Mouse (Mus musculus) adrenal gland, postnatal 36 days (tissue): ENCODE measurements around the gene Ftsj1. TPM values are rescaled to one million over a fixed set of nuclear protein-coding genes. Genes with fewer than 3 reads are reported as not detected.

Source experiments
- DNase-seq, 2 experiments: peaks; one replicate each; pipeline ENCODE4 v3.0.0; 2021; ENCODE audit warnings: mixed read lengths in 1 of 2
- total RNA-seq, 2 experiments: library from RNA; stranded (reverse); gene quantifications; 2 replicates each; pipeline ENCODE4 v1.2.3; 2021

Ftsj1 gene
- total RNA-seq, 2 experiments from 2014 or later, result 20.6 to 28.8 TPM

DNA sequence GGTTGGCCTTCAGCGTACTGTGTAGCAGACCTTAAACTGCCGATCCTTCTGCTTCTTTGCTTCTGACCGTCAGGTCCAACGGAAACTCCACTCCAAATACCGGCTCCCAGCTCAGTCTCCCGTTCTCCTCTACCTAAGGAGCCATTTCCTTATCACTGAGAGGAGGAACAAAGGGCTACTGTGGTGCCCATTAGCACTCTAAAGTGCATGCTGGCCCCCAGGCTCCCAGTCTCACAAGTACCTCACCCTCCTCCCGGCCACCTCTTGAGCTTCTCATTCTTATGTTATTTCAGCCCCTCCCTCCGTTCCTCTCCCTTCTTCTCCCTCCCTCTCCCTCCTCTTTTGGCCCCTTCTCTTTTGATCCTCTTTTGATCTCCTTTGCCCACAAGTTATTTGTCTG lies 32.6 kb downstream of the Ftsj1 start:
- no peak for DNase-seq

DNA sequence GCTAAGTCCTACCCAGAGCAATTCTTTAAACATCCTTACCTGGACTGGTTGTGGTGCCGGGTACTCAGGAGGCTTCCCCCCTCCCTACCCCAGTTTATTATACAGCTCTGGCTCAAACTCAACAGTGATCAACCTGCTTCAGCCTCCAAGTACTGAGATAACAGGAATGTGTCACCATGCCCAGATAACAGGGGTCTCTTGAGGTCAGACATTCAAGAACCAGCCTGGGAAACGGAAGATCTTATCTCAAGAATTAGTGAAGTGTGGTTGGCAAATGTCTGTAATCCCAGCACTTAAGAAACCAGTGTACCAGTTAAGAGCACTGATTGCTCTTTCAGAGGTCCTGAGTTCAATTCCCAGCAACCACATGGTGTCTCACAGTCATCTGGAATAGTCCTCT lies 34.1 kb downstream of the Ftsj1 start:
- no peak for DNase-seq

DNA sequence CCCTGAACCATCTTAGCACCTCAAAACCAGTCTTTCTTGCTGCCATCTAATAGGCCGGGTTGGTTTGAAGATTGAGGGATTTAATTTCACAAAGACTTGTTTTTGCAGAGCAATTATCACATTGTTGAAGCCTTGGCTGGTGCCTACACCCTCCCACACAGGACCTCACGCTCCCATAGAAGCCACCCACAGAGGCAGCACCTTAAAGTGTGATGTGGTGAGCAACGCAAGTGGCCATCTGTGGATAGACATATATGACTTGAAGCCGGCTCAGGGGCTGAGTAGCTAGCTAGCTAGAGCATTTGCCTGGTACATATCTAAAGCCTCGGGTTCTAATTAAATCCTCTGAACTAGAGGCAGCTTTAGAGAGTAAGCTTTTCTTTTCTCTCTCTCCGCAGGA lies 34.8 kb downstream of the Ftsj1 start:
- DNase-seq, result no peak

DNA sequence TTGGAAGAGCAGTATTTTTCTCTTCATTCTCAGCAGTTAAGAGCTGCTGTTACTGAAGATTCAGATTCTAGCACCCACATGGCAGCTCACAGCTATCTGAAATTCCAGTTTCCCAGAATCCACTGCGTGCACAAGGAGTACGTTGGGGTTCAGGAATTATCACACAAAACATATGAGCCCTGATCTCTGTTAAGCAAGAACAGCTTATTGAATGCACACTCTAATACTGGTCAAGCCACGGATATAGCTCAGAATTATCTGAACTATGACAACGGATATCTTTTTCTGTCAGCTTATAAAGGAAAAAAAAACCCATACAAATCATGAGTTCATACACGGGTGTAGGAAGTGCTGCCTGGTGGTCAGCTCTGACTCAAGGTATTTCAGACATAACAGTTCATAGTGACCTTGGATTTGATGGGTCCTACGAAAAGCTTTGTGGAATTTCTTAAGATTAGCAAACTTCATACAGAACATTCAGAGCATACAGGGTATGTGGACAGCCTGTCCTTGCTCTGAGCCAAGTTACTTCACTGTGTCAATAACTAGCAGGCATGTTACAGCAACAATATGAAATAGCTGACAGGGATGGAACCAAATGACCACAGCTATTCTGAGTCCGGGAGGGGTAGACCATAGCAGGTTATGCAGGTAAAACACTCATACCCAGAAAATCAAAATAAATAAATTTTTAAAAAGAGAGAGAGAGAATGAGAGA lies 40.6 kb downstream of the Ftsj1 start:
- DNase-seq, result no peak

DNA sequence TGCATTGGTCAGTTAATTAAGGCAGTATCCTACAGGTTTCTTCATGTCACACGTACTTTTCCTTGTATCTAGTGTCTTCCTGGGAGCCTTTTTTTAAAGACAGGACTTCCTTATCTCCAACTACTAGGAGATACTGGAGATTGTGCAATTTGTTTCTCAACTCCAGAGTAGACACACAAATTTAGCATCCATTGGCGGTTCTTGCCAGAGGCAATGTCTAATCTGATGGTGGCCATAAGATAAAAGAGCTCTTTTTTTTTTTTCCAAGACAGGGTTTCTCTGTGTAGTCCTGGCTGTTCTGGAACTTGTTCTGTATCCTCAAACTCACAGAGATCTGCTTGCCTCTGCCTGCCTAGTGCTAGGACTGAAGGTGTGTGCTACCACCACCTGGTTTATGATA lies 42.5 kb downstream of the Ftsj1 start:
- no peak for DNase-seq

DNA sequence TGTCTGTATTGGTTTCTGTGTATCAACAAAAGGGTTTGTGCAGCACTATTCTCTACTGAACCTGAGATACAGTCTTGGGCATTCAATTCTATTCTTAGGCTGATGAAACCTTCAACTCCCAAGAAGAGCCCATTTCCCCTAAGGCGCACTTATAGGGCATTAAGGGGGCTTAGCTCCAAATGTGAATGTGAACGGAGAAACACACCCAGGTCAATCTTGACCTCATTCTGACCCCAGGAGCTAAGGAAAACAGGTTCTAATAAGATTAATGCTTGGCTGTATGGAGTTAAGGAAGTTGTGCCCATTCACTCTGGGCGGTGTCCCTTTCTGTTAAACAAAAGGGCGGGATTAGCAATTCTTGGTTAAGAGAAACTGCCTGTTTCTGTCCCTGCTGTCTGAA lies 45.0 kb downstream of the Ftsj1 start:
- DNase-seq, result no peak

DNA sequence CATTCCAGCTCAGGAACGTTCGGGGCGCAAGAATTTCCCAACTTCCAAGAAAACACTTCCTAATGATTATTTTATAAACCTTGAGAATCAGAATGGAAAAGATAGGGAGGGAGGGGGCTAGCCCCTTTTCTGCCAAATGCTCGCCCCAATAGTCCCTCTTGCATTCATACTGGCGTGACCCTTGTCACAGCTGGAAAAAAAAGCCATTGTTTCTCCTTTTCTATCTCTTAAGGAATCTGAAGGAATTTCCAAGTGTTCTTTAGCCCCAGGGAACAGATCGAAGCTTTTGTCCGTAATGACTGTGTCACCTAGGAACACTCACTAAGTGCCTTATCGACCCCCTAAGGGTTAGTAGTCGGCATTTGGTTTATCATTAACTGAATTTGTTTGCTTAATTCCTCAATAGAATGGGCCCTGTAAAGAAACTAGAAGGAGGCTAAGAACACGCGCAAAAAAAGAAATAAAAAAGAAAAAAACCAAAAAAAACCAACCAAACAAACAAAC lies 45.5 kb downstream of the Ftsj1 start:
- DNase-seq, result no peak

DNA sequence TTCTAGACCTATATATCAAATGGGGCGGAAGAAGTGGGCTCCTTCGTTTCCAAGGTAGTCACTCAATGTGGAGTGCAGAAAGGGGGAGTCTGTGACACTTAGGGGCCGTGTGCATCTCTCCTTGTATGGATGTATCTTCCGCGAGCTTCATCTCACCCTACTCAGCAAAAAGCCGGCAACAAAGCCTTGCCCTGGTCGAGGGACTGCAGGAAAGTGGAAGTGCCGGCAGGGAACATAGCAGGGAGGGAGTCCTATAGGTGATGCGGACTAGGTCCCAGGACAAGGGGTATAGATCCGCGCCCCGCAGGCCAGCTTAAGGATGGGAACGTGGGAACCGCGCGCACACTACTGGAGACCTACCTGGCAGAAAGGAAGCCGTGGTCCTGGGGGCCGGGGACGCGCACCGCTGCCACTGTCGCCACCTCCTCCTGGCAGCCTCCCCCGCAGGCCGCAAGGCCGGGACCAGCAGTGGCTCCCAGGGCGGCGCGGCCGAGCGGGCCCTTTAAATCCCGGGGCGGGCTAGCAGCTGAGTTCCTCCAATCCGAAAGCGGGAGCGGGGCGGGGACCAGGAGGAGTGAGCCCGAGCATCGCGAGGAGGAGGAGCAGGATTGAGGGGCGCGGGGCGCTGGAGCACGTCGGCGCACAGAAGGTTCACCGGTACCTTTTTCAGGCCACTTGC lies 46.1 kb downstream of the Ftsj1 start, which contains the start of gene Porcn:
TSS of gene Porcn (minus strand) at position 511 of the 679 bp plus-strand sequence.
- DNase-seq, result peak; percentile 91 to 93

DNA sequence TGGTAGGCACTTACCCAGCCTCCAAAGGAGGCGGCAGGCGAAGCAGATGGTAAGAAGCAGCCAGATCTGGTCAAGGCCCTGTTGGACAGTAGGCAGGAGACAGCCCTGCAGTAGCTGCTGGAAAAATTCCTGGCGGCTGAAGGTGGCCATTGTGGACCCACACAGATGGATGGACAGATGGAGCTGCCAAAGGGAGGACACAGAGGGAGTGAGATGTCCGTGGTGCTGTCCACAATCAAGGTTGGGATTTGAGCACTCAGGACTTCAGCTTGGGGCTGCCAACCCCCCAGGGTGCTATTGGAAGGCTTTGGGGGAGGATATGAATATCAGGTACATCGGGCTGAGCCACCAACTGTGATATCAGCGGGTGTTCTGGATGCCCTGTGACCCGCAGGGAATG lies 46.7 kb downstream of the Ftsj1 start:
- DNase-seq, result no peak

DNA sequence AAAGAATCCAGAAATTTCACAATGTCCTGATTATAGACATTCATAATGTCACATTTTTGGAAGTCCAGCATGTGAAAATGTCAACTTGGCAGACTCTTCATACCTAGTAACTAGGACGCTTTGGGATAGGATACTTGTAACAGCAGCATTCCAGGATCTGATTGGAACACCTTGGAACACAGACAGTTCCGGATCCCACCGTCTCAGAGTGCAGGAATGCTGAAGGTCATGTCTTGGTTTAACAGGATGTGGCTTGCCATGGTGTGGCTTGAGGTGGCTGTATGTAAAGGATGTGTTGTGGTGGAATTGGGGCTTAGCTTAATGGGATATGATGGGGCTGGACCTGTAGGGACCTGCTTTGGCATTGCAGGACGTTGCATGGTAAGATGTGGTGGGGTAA lies 47.1 kb downstream of the Ftsj1 start:
- DNase-seq, result no peak

DNA sequence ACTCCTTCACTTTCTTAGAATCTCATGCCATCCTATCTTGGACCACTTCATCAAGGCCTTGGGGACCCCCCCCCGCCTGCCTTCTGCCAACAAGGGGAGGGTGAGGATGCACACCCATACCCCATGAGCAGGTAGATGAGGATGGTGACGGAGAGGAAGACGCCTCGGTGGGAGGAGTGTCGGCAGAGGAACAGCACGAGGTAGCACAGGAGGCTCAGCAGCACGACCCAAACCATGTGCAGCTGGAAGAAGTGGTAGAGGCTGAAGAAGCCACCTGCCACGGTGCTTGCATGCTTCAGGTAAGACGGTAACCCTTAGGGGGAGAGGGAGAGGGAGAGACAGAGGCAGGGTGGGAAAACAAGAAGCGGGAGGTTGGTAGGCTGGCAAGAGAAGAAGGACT lies 48.1 kb downstream of the Ftsj1 start:
- no peak for DNase-seq

DNA sequence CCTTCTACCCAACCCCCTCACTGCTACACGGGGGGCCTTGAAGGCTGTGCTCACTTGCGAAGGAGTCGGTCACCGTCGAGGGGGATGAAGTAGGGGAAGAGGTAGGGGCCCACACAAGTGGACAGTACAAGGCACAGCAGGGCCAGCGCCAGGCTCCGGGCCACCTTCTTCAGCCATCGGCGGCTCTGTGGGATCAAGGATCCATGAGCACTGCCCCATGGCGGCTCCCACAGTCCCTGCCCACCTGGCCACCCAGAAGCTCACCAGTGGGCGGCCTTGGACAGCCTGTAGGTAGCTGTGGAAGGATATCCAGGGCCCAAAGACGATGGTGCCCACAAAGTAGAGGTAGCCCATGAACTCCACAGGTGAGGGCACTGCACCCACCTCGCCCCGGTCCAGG lies 49.1 kb downstream of the Ftsj1 start:
- no peak for DNase-seq

DNA sequence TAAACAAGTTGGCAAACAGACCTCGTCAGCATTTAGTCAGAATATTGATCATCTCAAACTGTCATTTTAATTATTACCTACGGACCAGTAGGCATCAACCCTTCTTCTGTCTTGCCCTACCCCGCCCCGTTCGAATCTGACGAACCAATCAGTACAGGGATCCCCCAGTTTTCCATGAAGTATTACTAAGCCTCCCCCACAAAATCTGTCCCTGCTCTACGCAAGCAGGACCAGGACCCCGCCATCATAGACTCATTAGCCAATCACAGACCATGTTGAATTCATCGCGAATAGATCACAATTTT lies 58.8 kb downstream of the Ftsj1 start, which contains the start of gene Ebp:
TSS of gene Ebp (minus strand) at position 94 of the 305 bp plus-strand sequence.
- peak; percentile 17 to 19 for DNase-seq

DNA sequence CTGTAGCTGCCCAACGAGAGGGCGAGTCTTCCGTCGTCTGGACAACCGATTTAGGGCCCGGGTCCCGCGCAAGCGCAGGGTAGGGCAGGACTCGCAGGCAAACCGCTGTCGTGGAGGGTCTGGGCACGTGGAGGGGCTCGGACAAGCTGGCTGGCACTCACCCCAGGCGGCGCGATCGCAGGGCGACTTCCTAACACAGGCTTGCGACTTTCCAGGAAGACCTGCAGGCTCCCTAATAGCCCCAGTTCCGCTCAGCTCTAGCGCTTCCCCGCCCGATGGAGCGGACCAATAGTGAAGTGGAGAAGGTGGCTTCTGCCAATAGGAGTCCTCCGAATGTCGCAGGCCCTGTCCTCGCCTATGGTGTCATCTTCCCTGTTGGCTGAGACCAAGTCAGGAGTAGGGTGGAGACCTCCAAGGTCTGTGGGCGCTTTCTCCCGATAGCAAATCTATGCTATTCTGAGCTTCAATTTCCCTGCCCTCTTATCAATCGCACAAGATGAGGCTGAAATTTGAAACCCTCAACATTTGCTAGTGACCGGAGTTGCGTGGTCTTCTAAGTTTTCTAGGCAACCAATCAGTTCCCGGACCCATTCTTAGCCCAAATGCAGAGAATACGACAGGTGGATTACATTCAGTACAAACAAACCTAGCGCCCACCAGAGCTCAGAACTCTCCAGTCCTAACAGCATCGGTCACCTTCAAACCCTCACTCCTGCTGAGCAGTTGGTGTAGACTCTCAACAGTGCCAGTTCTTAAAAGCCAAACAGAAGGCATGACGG lies 59.4 kb downstream of the Ftsj1 start:
- DNase-seq, result peak; percentile 85 to 87

DNA sequence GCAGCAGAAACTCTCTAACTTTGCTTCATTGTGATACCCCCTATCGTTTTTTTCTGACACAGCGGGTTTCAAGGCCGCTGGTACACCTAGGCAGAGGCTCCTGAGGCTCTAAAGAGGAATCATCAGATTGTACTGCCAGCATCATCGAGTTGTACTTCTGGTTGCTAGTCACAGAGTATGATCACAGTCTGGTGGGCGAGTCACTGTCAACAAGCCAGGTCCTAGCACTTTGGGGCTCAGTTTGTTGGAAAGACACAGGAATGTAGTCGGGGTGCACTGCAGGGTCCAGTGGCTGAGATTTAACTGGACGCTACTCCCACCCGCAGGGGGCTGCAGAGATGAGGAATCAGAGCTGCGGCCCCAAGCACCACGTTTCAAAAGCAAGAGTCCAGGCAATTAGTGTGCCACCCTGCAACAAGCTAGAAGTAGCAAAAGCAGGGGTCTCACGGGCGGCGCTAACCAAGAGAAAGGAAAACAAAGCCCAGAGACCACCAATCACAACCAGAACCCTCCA lies 60.0 kb downstream of the Ftsj1 start:
- peak in 1 of 2 experiments; percentile 2 for DNase-seq

Other genes with a start within 250 kb of the Ftsj1 start
- not detected for gene Glod5, start 233.9 kb downstream of the Ftsj1 start, total RNA-seq
- 10 to 100 TPM; 11.0 to 15.1 TPM for gene Suv39h1, start 177.6 kb downstream of the Ftsj1 start, total RNA-seq
- 1 to 10 TPM; 1.7 to 2.3 TPM for gene Was, start 161.9 kb downstream of the Ftsj1 start, total RNA-seq
- 10 to 100 TPM; 63.2 to 64.0 TPM for gene Wdr13, start 119.5 kb downstream of the Ftsj1 start, total RNA-seq
- gene Rbm3, start 106.5 kb downstream of the Ftsj1 start, total RNA-seq, result 100 to 1,000 TPM in 1 of 2 experiments, 10 to 100 TPM in 1; 97.4 to 129 TPM
- gene Tbc1d25, start 76.2 kb downstream of the Ftsj1 start, total RNA-seq, result 1 to 10 TPM; 7.7 to 8.0 TPM
- 10 to 100 TPM; 57.2 to 94.7 TPM for gene Ebp, start 58.9 kb downstream of the Ftsj1 start, total RNA-seq
- 1 to 10 TPM; 6.8 to 7.9 TPM for gene Porcn, start 45.9 kb downstream of the Ftsj1 start, total RNA-seq
- not detected for gene Slc38a5, start 18.7 kb upstream of the Ftsj1 start, total RNA-seq
- gene Ssxb10, start 75.0 kb upstream of the Ftsj1 start, total RNA-seq, result not detected
- not detected for gene Ssxb9, start 114.6 kb upstream of the Ftsj1 start, total RNA-seq
- not detected for gene Ssxb1, start 160.9 kb upstream of the Ftsj1 start, total RNA-seq
- gene Ssxb2, start 209.3 kb upstream of the Ftsj1 start, total RNA-seq, result not detected